Mouse (Mus musculus) erythroblast, embryonic 14.5 days (primary cell): ENCODE measurements around the gene Ddx56. TPM values are rescaled to one million over a fixed set of nuclear protein-coding genes. Genes with fewer than 3 reads are reported as not detected.
A peak's percentile ranks its signal among the peaks of the same experiment; 100 is the strongest.

Source experiments
- H3K27me3 ChIP-seq: 2 replicates; pipeline ENCODE4 v1.6.1; 2012; ENCODE audit warnings: inconsistent platforms; ENCODE audit not compliant: control insufficient read depth
- H3K36me3 ChIP-seq: 2 replicates; pipeline ENCODE4 v1.6.1; 2012; ENCODE audit warnings: mild to moderate bottlenecking, inconsistent platforms; ENCODE audit not compliant: control insufficient read depth
- H3K4me1 ChIP-seq: 2 replicates; pipeline ENCODE4 v1.6.1; 2012; ENCODE audit warnings: inconsistent platforms; ENCODE audit not compliant: control insufficient read depth
- H3K4me3 ChIP-seq: replicated peaks from 2 replicates; pipeline ENCODE3; 2012; ENCODE audit warnings: moderate library complexity, mild to moderate bottlenecking, inconsistent platforms
- H3K9me3 ChIP-seq: 2 replicates; pipeline ENCODE4 v1.6.1; 2012; ENCODE audit warnings: low read length, inconsistent platforms, mixed read lengths; ENCODE audit not compliant: control insufficient read depth
- GATA1 ChIP-seq: IDR thresholded peaks from 2 replicates; pipeline ENCODE4 v1.6.1; 2012; ENCODE audit warnings: low read length, inconsistent platforms, mixed read lengths
- TAL1 ChIP-seq: IDR thresholded peaks from 3 replicates; pipeline ENCODE4 v1.6.1; 2012; ENCODE audit warnings: low read length, inconsistent platforms, mixed read lengths
- polyA plus RNA-seq: library from polyadenylated mRNA; stranded (reverse); fragments of >175 nt; gene quantifications from 2 replicates; pipeline ENCODE4 v1.2.3, GENCODE M21; 2012

Ddx56 gene
- 0.36 and 0.37 TPM in 2 replicates for polyA plus RNA-seq

DNA sequence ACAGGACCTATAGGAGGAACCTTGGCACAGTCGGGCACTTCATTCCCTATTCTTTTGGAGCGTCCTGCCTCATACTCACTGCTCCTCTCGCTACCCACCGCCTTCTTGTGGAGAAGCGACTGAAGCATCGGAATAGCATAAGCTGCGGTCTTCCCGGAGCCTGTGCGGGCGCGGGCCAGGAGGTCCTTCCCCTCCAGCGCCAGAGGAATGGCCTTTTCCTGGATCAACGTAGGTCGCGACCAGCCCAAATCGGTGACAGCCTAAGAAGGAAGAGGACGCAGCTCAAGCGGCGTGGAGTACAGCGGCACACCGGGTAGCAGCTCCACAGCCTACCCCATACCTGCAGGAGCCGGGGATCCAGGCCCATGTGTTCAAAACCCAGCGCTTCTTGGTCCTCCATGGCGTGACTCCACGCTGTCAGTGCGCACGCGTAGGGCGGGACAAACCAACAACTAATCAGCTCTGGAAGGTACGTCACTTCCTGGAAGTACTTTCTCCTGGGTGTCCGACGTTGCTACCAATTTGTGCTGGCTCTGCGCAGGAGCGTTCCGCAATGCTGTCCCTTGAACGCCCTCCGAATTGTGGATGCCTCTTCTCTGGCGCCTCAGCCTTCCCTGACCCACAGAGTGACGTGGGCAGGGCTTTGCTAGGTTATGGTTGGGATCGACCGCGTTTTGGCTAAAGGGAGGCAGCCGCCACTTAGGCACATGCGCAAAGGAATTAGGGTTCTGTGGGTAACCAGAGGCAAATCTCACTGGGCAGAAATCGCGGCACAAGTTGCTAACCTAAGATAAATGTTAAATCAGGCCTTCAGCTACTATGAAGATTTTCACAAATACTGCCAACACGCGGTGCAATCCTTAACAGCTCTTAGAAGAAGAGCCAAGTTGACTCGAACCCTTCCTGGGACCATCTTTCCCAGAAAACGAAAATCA lies at the start of gene Ddx56:
Gene Ddx56, minus strand, starts transcription at position 453 of the 935 bp plus-strand sequence.
- Histone ChIP-seq H3K4me1 (peaks cover 26% of the 10 kb centered on the region), H3K4me3 (peak within 1 kb of the TSS; percentile 78), H3K36me3 (peaks cover 60% of the 10 kb centered on the region), H3K9me3 (no peaks in the 10 kb centered on the region), H3K27me3 (no peaks in the 10 kb centered on the region)
- TF ChIP-seq GATA1: peak; percentile 80
- TF ChIP-seq TAL1: no peak

DNA sequence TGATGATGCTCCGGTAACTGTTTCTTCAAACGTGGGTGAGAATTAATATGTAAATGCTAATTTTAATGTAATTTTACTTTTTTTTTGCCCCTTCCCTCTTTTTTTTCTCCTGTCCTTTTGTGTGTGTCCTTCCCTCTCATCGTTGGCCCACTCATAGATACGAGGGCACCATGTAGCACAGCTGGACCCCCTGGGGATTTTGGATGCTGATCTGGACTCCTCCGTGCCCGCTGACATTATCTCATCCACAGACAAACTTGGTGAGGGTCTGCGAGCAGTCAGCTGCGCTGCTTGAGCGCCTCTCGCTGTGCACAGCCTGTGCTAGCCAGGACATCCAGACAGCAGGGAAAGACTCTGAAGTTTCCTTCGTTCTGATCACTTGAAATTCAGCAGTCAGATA lies 49.2 kb upstream of the Ddx56 start:
- H3K36me3 ChIP-seq: peaks cover 98% of the 10 kb centered on the region
- H3K4me3 ChIP-seq: no peak overlapping the region
- no peaks in the 10 kb centered on the region for H3K9me3 ChIP-seq
- H3K4me1 ChIP-seq: no peaks in the 10 kb centered on the region
- TF ChIP-seq TAL1: no peak
- TF ChIP-seq GATA1: no peak
- no peaks in the 10 kb centered on the region for H3K27me3 ChIP-seq

DNA sequence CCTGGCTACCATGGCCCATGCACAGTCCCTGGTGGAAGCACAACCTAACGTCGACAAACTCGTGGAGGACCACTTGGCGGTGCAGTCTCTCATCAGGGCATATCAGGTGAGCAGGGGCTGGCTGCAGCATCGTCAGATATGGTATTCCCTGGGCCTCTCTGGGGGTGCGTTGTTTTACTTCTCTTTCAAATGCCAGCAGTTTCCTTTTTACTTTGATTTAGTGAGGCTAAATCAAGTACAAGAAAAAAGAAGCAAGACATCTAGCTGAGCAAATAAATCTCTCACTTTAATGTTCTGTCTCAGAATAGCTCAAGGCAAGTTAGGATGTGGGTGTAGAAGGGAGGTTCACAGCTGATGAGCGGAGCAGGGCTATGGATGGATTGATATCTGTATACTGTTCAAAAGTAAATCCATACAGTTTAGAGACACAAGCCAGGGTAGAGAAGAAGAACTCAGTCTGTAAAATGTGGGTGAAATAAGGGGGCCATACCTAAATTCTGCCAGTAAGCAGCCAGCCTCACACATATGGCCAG lies 46.4 kb upstream of the Ddx56 start:
- no peaks in the 10 kb centered on the region for H3K4me1 ChIP-seq
- H3K36me3 ChIP-seq: peaks cover 97% of the 10 kb centered on the region
- no peaks in the 10 kb centered on the region for H3K27me3 ChIP-seq
- H3K4me3 ChIP-seq: no peak overlapping the region
- H3K9me3 ChIP-seq: no peaks in the 10 kb centered on the region
- no peak for TF ChIP-seq TAL1
- TF ChIP-seq GATA1: no peak

DNA sequence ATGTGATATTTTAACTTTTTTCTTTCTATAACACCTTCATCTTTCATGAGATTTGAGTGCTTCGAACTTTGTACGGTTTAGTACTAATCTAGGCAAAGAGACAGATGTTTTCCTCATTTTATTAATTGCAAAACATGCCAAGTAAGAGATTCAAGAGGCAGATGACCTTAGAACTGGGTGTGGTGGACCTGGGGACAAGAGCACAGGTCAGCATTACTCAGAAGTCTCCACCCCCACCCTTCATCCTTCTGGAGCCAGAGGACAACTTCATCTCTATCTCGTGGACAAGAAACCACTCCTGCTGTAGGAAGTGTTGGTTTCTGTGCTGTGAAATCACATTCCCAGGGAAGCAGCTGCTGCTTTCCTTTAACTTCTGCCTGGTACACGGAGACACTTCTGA lies 40.6 kb upstream of the Ddx56 start:
- TF ChIP-seq TAL1 (no peak), GATA1 (no peak)
- Histone ChIP-seq H3K4me1 (peaks cover 18% of the 10 kb centered on the region), H3K9me3 (no peaks in the 10 kb centered on the region), H3K27me3 (no peaks in the 10 kb centered on the region), H3K4me3 (no peak overlapping the region), H3K36me3 (peaks cover 95% of the 10 kb centered on the region)

DNA sequence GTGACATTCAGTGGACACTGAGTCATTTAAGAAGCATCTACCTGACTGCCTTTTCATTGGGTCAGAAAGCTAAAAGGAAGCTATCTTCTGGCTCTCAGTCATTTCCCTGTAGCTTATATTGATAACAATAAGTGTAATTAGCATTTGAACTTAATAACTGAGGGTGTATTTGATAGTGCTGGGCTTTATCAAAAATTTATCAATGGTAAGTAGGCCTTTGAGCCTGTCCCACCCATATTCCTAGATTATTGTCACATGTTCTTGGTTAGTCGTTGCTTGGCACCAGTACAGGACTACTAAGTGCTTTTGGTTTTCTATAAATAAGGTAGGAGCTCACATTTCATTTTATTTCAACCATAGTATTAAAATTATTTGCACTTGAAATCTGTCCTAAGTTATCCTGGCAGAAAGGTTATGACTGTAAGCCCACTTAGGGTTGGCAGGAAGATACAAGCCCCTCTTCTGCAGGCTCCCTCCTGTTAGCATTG lies 38.4 kb upstream of the Ddx56 start:
- H3K9me3 ChIP-seq: no peaks in the 10 kb centered on the region
- no peak overlapping the region for H3K4me3 ChIP-seq
- TF ChIP-seq TAL1 (no peak), GATA1 (no peak)
- H3K4me1 ChIP-seq: peaks cover 19% of the 10 kb centered on the region
- H3K27me3 ChIP-seq: no peaks in the 10 kb centered on the region
- peaks cover 95% of the 10 kb centered on the region for H3K36me3 ChIP-seq

DNA sequence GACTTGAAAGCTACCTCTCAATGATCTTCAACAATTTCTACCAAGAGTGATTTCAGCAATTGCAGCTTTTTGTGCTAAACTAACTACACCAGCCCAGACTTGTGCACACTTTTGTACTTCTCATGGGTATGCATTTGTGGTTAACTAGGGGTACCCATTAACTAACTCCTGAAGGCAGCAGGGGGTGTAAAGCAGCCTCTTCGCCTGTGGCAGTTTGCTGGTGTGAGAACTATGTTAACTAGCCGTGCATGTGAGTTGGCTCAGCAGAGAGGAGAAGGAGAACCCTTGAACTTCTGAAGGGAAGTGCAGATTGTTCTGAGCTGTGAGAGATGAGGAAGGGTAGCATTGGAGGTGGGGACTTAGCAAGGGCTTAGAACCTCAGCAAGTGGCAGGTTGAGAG lies 35.2 kb upstream of the Ddx56 start:
- Histone ChIP-seq H3K36me3 (peaks cover 96% of the 10 kb centered on the region), H3K4me1 (peaks cover 33% of the 10 kb centered on the region), H3K27me3 (no peaks in the 10 kb centered on the region), H3K9me3 (no peaks in the 10 kb centered on the region), H3K4me3 (no peak overlapping the region)
- TF ChIP-seq TAL1: no peak
- no peak for TF ChIP-seq GATA1

DNA sequence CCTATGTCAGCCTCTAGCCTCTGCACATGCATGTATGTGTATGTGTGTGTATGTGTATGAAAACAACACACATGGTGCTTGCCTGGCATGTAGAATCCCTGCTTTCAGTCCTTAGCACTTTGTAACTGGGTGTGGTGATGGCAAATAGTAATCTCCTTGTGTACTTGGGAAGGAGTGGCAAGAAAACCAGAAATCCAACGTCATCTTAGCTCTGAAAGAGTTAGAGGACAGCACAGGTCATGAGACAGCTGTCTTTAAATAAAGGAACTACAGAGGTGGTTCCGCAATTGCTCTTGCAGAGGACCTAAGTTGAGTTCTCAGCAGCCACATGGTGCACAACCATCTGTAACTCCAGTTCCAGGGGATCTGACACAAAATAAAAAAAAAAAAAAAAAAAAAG lies 31.9 kb upstream of the Ddx56 start:
- TF ChIP-seq TAL1: no peak
- TF ChIP-seq GATA1: no peak
- H3K27me3 ChIP-seq: no peaks in the 10 kb centered on the region
- H3K36me3 ChIP-seq: peaks cover 92% of the 10 kb centered on the region

DNA sequence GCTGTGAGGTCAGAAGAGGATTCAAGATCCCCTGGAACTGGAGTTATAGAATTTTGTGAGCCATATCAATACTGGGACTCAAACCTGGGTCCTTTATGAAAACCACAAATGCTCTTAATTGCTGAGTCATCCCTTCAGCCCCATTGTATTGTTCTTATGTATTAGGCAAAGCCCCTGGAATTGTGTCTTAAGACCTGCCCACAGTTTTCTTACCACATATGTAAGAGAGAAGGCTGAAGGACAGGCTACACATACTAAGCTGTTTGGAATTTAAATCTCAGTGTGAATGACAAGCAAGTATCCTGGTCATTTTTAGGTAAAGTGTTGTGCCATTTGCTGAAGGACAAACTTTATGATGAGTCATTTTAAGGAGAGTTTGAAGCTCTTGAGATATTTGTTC lies 28.5 kb upstream of the Ddx56 start:
- TF ChIP-seq GATA1 (no peak), TAL1 (no peak)
- H3K27me3 ChIP-seq: no peaks in the 10 kb centered on the region
- peaks cover 72% of the 10 kb centered on the region for H3K4me1 ChIP-seq
- H3K9me3 ChIP-seq: no peaks in the 10 kb centered on the region
- H3K4me3 ChIP-seq: peak overlapping the region; percentile 21
- peaks cover 79% of the 10 kb centered on the region for H3K36me3 ChIP-seq

More for the DNA sequence above, 31.9 kb upstream of the Ddx56 start:
- Histone ChIP-seq H3K4me3 (no peak overlapping the region), H3K4me1 (peaks cover 50% of the 10 kb centered on the region), H3K9me3 (no peaks in the 10 kb centered on the region)

DNA sequence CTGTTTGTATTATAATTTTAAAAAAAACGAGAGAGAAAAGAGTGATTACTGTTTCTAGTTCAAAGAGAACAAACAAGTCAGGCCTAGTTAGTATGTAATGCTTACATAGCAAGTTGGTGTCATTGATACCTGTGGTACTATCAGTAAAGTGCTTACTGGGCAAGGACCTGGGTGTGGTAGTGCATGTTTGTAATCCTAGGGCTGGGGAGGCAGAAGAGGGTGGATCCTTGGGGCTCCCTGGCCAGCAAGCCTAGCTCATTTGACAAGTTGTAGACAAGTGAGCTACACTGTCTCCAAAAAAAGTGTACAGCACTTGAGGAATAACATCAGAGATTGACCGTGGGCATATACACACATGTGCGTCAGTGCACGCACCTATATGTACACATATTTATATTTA lies 27.1 kb upstream of the Ddx56 start:
- H3K4me3 ChIP-seq: peak overlapping the region; percentile 74
- peaks cover 79% of the 10 kb centered on the region for H3K4me1 ChIP-seq
- peaks cover 64% of the 10 kb centered on the region for H3K36me3 ChIP-seq
- TF ChIP-seq TAL1: no peak
- TF ChIP-seq GATA1: no peak
- H3K9me3 ChIP-seq: no peaks in the 10 kb centered on the region
- H3K27me3 ChIP-seq: no peaks in the 10 kb centered on the region
